Mouse (Mus musculus) kidney, postnatal 14 days (tissue): ENCODE measurements around the gene Sbno1.

Source experiments
- DNase-seq: peaks from one replicate; pipeline ENCODE4 v3.0.0; 2022; ENCODE audit warnings: mixed read lengths

Sbno1 gene

GRCm38 (mm10) chr5:124327510-124328364 is 98.1 kb downstream of the Sbno1 start, which contains the start of the genes Mphosph9 and 2810006K23Rik:
Gene Mphosph9 (minus strand): TSS chr5:124327972.
Gene 2810006K23Rik (plus strand): TSS chr5:124328089.
- DNase-seq = peak; percentile 100

GRCm38 (mm10) chr5:124326829-124327228 is 99.0 kb downstream of the Sbno1 start:
- no peak for DNase-seq
